Comparison of ENCODE assay signal across 22 mouse cellular contexts in genomic region chr16:91239024-91239423, GRCm38 (mm10). TPM values are rescaled to one million over a fixed set of nuclear protein-coding genes. Genes with fewer than 3 reads are reported as not detected.
DNase-seq lines count a peak whose midpoint lies in the region; ATAC-seq lines count a peak whose summit lies in the region.
"Had no signal": no experiment of that assay in that cellular context is flagged by ENCODE, and none has a peak within 500 bp of the region (broad histone marks: within the 10 kb centered on the region; RNA-seq: fewer than 3 reads in every experiment).

No protein-coding gene starts in this region.

- ATAC-seq in liver, embryonic 13.5 days (ENCODE audit: low read depth) = peak; percentile 58
- ATAC-seq in liver, embryonic 15.5 days (ENCODE audit: insufficient read depth) = peak; percentile 83
- ATAC-seq in liver, embryonic 16.5 days (ENCODE audit: low read depth) = peak; percentile 88
- ATAC-seq: forebrain, embryonic 13.5 days; forebrain, embryonic 15.5 days had no signal

- DNase-seq in liver, embryonic 13.5 days = no peak
- no peak for DNase-seq in liver
- no peak for DNase-seq in gastrocnemius, postnatal 10 days
- DNase-seq in embryo, embryonic 10 days (ENCODE audit: low spot score) = no peak
- DNase-seq: adrenal gland, adult 2 months; adrenal gland, postnatal 10 days; adrenal gland, postnatal 25 days; cerebellum, adult 11 months; cerebellum, adult 18-20 months; cerebellum, adult 8-10 months; cerebellum, adult 9-11 months; cerebellum, postnatal 14 days; cerebellum, postnatal 36 days had no signal

- WGBS in liver, embryonic 13.5 days (ENCODE audit: insufficient replicate concordance) = 22% methylated on average over 4 of the region's 4 CpGs
- 10% methylated on average over 4 of the region's 4 CpGs for WGBS in liver, embryonic 15.5 days (ENCODE audit: insufficient replicate concordance)
- 22% methylated on average over 4 of the region's 4 CpGs for WGBS in liver, embryonic 16.5 days (ENCODE audit: insufficient replicate concordance)

- H3K36me3 ChIP-seq in liver, embryonic 13.5 days = no peaks in the 10 kb centered on the region
- H3K36me3 ChIP-seq in liver, embryonic 15.5 days (replicated peaks) = no peaks in the 10 kb centered on the region
- H3K36me3 ChIP-seq in liver, embryonic 16.5 days (ENCODE audit: control insufficient read depth, insufficient read depth) = no peaks in the 10 kb centered on the region
- H3K36me3 ChIP-seq: embryonic facial prominence, embryonic 10.5 days; embryonic facial prominence, embryonic 12.5 days; forebrain, embryonic 15.5 days had no signal

- no peak overlapping the region for H3K4me3 ChIP-seq in liver, embryonic 13.5 days (replicated peaks)
- H3K4me3 ChIP-seq in liver, embryonic 15.5 days (replicated peaks) = no peak overlapping the region
- H3K4me3 ChIP-seq in liver, embryonic 16.5 days (ENCODE audit: low read depth, low read length) = no peak overlapping the region
- H3K4me3 ChIP-seq: embryonic facial prominence, embryonic 10.5 days; embryonic facial prominence, embryonic 12.5 days; forebrain, embryonic 13.5 days; forebrain, embryonic 15.5 days had no signal

- no peak overlapping the region for H3K27ac ChIP-seq in liver, embryonic 13.5 days
- no peak overlapping the region for H3K27ac ChIP-seq in liver, embryonic 15.5 days (replicated peaks)
- no peak overlapping the region for H3K27ac ChIP-seq in liver, embryonic 16.5 days (ENCODE audit: low read length)
- H3K27ac ChIP-seq: embryonic facial prominence, embryonic 10.5 days; embryonic facial prominence, embryonic 12.5 days; forebrain, embryonic 13.5 days; forebrain, embryonic 15.5 days had no signal

- H3K9ac ChIP-seq in liver, embryonic 13.5 days = no peak overlapping the region
- H3K9ac ChIP-seq in liver, embryonic 15.5 days = no peak overlapping the region
- no peak overlapping the region for H3K9ac ChIP-seq in liver, embryonic 16.5 days (ENCODE audit: low read depth, low read length)
- H3K9ac ChIP-seq: embryonic facial prominence, embryonic 12.5 days; forebrain, embryonic 13.5 days; forebrain, embryonic 15.5 days had no signal

- H3K4me2 ChIP-seq in liver, embryonic 13.5 days = no peak overlapping the region
- no peak overlapping the region for H3K4me2 ChIP-seq in liver, embryonic 15.5 days
- H3K4me2 ChIP-seq in liver, embryonic 16.5 days (ENCODE audit: low read depth, low read length) = no peak overlapping the region
- H3K4me2 ChIP-seq: embryonic facial prominence, embryonic 12.5 days; forebrain, embryonic 13.5 days; forebrain, embryonic 15.5 days had no signal

- peaks cover 67% of the 10 kb centered on the region for H3K27me3 ChIP-seq in liver, embryonic 13.5 days
- peaks cover 77% of the 10 kb centered on the region for H3K27me3 ChIP-seq in liver, embryonic 15.5 days
- peaks cover 37% of the 10 kb centered on the region for H3K27me3 ChIP-seq in liver, embryonic 16.5 days (ENCODE audit: control insufficient read depth, insufficient read depth, low read depth, low read length)

- H3K4me1 ChIP-seq in liver, embryonic 13.5 days (replicated peaks) = no peaks in the 10 kb centered on the region
- 0 out of 2 replicates have a peak, but pooled peaks cover 4% of the 10 kb centered on the region for H3K4me1 ChIP-seq in liver, embryonic 15.5 days (replicated peaks)
- H3K4me1 ChIP-seq in liver, embryonic 16.5 days (ENCODE audit: control insufficient read depth, low read depth, low read length) = no peaks in the 10 kb centered on the region
- H3K4me1 ChIP-seq: embryonic facial prominence, embryonic 10.5 days; embryonic facial prominence, embryonic 12.5 days; forebrain, embryonic 13.5 days; forebrain, embryonic 15.5 days had no signal

- no peaks in the 10 kb centered on the region for H3K9me3 ChIP-seq in liver, embryonic 13.5 days (replicated peaks)
- H3K9me3 ChIP-seq in liver, embryonic 15.5 days (replicated peaks) = no peaks in the 10 kb centered on the region
- H3K9me3 ChIP-seq in liver, embryonic 16.5 days (replicated peaks; ENCODE audit: control insufficient read depth, low read length) = no peaks in the 10 kb centered on the region
- H3K9me3 ChIP-seq: embryonic facial prominence, embryonic 10.5 days; embryonic facial prominence, embryonic 12.5 days; forebrain, embryonic 13.5 days; forebrain, embryonic 15.5 days had no signal

RNA-seq across cellular contexts. Expression of gene Olig2, which starts 13.8 kb away (rescaled TPM):
- polyA plus RNA-seq in liver, embryonic 13.5 days (2015; fragmentation: Nextera tagmentation; extraction: Ambion mirVana) = not detected in 2 replicates
- polyA plus RNA-seq in liver, embryonic 15.5 days (2015; fragmentation: Nextera tagmentation; extraction: Ambion mirVana) = not detected in 2 replicates
- not detected in 2 replicates for polyA plus RNA-seq in liver, embryonic 16.5 days (2015; fragmentation: Nextera tagmentation; extraction: Ambion mirVana)
- total RNA-seq in gastrocnemius, postnatal 10 days (2021) = not detected
- total RNA-seq: adrenal gland, adult 2 months; adrenal gland, postnatal 10 days; adrenal gland, postnatal 25 days; common myeloid progenitor, adult 5-6 weeks; MEL had no signal
- polyA plus RNA-seq: adrenal gland, adult 2 months; C2C12 had no signal

RNA-seq across cellular contexts. Expression of gene Olig1, which starts 30.5 kb away (rescaled TPM):
- 0.13 TPM in 1 of 2 replicates, not detected in the other for polyA plus RNA-seq in liver, embryonic 13.5 days (2015; fragmentation: Nextera tagmentation; extraction: Ambion mirVana)
- polyA plus RNA-seq in liver, embryonic 15.5 days (2015; fragmentation: Nextera tagmentation; extraction: Ambion mirVana) = 0.05 TPM in 2 replicates
- 0.05 and 0.07 TPM in 2 replicates for polyA plus RNA-seq in liver, embryonic 16.5 days (2015; fragmentation: Nextera tagmentation; extraction: Ambion mirVana)
- under 1 TPM; 0.28 to 0.38 TPM for total RNA-seq in gastrocnemius, postnatal 10 days (2021)
- total RNA-seq: common myeloid progenitor, adult 5-6 weeks; MEL had no signal
- polyA plus RNA-seq: C2C12 had no signal
